Mouse (Mus musculus) cerebral cortex, adult 2 months (tissue): ENCODE data around the gene D5Ertd579e.

Source experiments
- WGBS: fragments of 180-500 bp; shearing (Covaris S2); methylation state at CpG from one replicate; pipeline ENCODE4 v1.1.7; 2018; 5-methylcytosine and 5-hydroxymethylcytosine counted together

Gene D5Ertd579e

DNA sequence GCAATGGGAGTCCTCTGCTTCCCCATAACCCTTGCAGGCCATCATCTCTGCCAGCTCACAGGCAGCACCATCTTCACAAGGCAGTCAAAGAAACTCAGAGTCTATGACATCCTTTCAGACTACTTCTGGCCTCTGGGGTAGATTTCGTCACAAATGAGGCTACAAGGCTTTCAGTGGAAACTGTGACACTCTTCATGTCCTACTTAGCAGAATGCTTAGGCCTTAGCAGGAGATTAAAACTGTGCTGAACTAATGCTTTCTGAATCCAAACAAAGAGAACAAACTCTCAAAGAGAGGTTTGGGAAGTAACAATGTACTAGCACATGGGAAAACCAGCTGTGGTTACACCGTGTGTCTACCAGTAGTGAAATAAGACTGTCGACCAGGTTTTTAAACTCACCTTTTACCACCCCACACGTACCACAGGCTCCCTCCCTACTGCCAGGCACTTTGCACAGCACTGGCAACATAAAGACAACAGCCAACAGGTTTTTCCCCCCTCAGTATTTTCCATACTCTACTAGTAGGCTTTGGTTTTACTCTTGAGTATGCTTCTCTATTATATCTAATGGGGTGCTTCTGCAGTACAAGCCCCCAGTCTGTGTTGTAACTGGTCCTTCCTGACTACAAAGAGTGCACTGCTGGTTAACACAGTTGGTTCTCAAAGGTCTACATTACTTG, 15.8 kb downstream of the D5Ertd579e start:
- 49% methylated on average over 4 of the region's 4 CpGs for WGBS

DNA sequence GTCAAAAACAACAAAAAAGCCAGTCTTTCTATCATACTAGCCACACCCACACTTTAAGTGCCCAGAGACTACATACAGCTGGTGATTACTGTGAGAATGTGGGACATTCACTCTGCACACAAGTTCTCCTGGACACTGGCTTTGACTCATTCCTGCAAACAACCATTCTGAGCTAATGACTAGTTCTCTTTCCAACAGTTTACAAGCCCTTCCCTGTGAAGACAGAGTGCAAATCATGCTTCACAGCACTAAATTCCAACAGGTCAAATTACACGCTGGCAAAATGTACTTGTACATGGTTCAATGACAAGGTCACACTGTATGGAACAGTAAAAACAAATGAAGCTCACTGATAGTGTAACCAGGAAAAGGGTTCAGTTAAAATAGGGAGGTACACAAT, 17.0 kb downstream of the D5Ertd579e start:
- 60% methylated on average over 1 of the region's 1 CpGs for WGBS

DNA sequence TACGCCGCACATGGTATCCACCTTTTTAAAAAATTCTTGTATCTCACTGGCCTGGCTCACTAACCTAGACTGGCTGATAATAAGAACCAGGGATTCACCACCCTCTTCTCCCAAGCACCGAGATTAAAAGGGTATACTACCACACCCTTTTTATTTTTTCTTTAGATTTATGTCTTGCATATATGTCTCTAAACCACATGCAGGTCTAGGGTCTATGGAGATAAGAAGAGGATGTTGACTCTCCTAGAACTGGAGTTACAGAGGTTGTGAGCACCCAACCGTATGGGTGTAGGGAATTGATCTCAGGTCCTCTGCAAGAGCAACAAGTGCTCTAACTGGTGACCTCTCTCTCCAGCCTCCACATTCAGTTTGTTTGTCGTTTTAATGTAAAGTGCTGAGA, 17.9 kb downstream of the D5Ertd579e start:
- 87% methylated on average over 5 of the region's 5 CpGs for WGBS

DNA sequence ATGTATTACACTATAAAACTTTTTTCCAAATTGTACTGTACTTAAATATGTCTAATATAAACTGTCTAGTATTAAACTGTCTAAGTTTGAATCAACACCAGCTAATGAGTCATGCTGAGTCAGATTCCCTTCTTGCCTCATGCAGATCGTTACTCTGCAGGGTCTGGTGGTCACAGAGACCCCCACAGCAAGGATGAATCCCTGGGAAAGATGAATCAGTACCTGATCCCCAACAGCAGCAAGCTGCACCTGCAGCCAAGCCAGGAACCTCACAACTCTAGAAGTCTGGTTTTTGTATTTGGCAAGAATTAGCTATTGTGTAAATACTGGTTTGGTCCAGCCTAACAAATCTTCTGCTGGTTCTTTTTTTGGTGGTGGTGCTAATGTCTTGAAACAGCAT, 20.4 kb downstream of the D5Ertd579e start:
- WGBS = 23% methylated on average over 1 of the region's 1 CpGs

DNA sequence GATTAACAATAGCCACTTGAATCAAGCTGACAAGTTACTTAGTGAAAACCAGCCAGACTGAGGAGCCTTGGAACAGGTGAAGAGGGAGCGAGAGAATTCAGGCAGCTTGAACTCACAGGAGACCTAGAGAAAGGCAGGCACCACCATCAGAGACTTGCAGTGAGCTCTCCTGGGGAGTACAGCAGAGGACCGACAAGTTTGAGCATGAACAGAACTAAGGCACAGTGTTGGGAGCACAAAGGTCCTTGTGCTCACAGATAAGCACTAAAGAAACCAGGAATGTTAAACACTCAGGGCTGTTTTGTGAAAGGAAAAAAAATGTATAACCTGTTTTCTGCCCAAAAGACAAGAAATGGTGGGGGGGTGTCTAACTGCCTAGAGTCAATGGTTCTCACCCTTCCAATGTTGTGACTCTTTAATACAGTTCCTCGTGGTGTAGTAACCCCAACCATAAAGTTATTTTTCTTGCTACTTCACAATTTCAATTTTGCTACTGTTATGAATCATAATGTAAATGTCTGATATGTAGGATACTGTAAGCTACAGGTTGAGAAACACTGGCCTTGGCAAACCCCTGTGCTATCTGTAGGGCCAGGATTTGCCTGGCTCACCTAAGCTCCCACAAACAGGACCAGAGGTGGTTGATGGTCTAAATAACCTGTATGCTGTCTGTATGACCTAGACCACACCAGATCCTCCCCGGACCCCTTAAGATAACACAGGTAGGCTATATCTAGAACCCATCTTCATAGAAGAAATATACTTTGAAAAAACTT, 21.0 kb downstream of the D5Ertd579e start:
- WGBS = 72% methylated on average over 4 of the region's 4 CpGs

DNA sequence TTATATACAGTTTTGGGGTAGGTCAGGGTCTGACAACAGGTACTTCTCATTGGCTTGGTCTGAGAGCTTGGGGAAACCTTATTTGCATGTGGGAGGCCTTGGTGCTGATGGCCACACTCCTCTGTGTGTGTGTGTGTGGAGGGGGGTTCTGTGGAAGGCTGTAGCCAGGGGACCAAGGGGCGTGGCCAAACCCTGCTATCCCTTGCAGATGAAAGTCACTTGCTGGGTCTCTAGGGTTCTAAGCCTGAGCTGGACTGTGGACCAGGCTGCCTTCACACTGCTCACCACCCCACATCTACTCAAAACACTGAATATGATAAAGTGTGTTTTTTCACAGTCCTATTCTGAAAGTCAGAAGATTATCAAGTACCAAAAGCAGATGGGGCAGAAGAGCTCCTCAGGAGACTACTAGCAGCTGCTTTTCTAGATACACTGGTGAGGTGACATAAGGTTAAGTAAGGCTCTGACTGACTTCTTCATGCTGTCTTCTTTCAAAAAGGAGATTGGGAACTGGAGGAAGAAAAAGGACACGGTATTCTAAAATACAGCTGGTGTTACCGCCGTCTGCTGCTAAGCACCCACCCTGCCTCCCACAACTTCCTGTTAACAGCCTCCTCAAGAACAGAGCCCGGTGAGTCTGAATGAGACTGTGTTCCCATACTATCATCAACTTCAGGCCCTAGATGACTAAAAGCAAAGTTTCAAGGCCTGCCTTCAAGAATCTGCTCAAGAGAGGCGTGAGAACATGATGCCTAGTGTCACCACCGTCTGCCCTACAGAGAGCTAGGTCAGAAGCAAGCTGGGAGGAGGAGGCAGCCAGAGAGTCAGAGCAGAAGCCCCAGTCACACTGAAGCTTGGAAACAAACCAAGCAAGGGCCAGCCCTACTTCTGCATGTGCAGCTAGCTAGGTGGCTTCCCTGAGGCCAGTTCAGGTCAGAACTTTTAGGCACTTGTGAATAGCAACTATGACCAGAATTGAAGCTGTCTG, 26.5 kb downstream of the D5Ertd579e start:
- WGBS = 27% methylated on average over 7 of the region's 7 CpGs

DNA sequence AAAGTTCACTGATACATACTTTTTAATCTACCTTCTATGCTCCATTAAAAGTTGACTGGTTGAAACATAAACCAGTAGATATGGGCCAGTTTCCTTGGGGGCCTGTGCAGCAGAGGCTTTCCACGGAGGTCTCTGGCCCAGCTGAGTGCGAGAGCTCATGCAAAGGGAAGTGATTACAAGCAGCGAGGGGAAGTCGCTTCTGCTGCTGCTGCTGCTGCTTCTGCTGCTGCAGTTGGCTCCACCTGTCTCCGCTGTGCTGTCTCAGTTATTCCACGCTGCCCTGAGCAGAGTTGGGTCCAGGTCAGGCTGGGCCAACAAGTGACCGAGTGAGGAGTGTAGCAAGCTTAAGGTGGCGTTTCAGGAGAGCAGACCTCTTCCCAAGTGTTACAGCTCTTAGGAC, 27.3 kb downstream of the D5Ertd579e start:
- WGBS = 77% methylated on average over 8 of the region's 8 CpGs

DNA sequence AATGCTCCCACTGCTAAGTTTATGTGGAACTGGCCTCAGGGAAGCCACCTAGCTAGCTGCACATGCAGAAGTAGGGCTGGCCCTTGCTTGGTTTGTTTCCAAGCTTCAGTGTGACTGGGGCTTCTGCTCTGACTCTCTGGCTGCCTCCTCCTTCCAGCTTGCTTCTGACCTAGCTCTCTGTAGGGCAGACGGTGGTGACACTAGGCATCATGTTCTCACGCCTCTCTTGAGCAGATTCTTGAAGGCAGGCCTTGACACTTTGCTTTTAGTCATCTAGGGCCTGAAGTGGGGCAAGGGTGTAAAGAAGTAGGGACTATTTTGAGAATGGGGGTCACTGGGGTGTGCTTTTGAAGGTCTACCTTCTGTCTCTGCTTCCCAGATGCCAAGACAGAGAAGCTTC, 27.8 kb downstream of the D5Ertd579e start:
- WGBS = 69% methylated on average over 2 of the region's 2 CpGs

DNA sequence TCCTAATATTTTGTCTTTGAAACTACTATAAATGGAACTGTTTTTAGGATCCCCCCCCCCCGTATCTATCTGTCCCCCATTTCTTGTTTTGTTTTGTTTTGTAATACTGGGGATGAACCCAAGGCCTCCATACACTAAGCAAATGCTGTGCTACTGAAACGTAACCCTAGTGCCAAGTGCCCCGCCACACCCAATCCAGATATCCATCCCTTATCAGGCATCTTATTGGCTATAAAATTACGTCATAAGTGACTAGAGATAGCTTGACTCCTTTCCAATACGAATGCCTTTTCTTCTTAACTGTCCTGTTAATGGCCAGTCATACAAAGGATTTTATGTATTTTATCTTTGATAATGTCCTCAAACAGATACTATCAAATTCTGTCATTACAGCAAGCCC, 28.7 kb downstream of the D5Ertd579e start:
- WGBS = 95% methylated on average over 5 of the region's 5 CpGs

DNA sequence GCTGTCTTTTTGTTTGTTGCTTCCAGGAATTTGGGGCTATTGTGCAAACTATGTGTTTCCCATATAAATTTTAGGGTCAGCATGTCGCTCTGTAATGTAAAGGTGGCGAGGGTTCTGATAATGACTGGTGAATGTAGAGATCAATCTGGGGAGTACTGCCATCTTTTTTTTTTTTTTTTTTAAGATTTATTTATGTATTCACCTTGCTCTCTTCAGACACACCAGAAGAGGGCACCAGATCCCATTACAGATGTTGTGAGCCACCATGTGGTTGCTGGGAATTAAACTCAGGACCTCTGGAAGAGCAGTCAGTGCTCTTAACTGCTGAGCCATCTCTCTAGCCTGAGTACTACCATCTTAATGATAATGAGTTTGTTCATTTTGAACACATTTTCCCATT, 29.1 kb downstream of the D5Ertd579e start:
- WGBS = 100% methylated on average over 2 of the region's 2 CpGs

DNA sequence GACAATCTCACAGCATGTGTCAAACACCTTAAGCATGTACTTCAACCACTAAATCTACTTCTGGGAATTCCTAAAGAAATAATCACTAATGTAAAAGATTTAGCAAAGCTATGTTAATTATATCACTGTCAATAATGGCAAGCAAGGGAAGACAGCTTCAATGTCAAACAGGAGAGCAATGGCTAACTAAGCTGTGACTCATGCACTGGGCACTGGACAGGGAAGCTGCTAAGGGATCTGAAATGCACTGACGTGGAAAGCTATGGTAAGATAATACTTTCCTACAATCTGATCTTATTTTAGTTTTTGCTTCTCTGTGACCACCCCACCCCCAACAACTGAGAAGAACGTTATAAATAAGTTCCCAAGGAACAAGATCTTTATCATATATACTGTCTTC, 32.5 kb downstream of the D5Ertd579e start:
- 34% methylated on average over 2 of the region's 2 CpGs for WGBS

DNA sequence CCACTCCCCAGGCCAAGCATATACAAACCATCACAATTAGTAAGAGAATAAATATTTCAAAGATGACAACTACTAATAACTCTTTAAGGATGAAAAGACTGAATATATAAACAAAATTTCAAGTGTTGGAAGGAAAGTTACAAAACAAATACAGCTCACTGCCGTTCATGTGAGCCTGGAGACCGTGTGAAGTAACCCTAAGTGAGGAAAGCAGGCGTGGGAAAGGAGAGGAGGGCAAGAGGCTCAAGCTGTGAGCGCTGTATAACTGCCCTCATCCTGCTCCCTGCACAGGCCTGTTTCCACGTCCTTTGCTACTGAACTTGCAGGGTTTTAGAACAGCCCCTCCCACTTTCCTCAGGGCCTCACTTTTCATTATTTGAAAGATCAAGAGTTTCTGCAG, 70.2 kb downstream of the D5Ertd579e start:
- 73% methylated on average over 5 of the region's 5 CpGs for WGBS

DNA sequence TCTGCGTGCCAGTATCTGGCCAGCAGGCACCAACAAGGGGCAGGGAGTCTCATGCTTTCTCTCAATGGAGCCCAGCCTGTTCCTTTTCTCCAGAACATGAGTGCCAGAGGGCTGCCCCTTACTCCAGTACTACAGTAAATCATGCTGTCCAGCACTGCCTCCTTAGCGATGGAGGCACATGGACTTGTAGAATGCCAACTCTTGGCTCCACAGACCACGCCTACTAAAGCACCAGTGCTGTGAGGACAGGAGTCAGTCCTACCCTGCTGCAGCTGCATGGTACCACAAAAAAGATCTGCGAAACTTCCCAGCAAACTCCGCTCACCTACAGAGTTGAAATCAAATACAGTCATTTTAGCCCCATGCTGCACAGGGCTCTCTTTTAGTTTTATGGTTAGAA, 72.2 kb downstream of the D5Ertd579e start:
- 80% methylated on average over 5 of the region's 5 CpGs for WGBS

DNA sequence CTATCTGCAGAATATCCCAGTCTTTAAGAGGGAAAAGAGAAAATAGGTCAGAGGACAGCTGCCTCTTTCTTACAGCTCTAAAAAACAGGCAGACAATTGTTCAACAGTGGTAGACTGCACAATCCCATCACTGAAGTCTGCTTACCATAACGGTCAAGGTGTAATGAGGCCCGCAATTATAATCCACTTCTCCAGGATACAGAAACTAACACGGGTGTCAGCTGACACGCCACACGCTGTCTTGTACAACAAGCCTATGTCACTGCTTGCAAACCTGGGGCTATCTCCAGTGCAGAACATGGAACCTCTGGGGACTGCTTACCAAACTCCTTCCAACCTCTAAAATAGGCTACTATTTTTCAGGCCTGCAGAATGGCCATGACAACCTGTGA, 74.8 kb downstream of the D5Ertd579e start:
- WGBS = 37% methylated on average over 5 of the region's 5 CpGs

DNA sequence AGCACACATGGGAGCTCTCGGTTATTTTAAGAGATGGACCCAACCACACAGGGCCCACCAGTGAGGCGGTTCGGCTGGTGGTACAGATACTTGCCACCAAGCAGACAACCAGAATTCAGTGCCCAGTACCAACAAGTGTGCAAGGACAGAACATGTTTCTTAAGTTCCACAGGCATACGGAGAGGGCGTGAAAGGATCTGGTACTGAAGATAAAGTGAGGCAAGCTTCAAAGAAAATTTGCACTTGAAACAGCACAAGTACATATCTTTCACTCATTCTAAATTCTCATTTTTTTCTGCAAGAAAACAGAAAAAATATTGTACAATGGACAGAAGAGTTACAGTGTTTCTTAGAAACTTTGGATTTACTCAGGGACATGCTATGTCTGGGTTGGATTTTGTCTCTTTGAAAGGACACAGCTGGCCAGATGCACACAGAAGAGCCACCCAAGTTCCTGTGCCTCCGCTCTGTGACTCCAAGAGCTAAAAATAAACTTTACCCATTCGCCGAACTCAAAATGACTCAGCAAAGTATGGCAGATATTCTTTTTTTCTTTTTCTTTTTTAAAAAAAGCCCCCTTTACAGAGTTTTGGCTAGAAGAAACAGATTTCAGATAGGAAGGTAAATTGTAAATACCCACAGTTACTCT, 75.3 kb downstream of the D5Ertd579e start:
- WGBS = 42% methylated on average over 8 of the region's 8 CpGs

DNA sequence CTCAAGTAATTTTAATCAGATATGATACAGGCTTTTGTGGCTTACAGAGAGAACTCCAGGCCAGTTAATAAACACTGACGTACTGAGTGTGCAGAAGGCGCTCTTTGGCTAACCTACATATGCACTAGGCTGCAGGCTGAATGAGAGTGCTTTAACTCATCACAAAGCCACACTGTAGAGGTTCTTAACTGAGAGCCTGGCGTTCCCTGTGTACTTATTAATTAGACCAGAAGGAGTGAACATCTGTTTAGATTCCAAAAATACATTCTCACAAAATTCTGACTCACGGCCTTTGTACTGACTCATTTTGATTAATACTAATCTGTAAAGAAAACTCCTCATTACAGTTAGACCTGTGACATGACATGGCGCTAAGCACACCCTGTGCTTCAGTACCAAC, 76.9 kb downstream of the D5Ertd579e start:
- WGBS = 50% methylated on average over 5 of the region's 5 CpGs

DNA sequence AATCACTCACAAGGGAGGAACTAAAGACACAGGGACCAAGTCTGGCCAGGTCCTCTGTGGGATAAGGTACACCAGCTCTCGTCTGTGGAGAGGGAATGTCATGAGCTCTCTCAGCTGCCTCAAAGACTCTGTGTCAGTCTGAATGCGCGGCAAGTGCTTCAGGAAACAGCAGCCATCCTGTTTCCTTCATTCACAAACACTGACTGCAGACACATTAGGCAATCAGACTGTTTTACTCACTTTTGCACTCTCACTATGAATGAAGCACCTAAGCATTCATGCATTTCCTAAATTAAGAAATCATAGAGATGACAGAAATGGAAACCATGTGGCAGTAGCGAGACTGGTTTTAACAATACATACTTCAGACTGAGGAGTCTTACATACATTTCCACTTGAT, 77.5 kb downstream of the D5Ertd579e start:
- 34% methylated on average over 4 of the region's 4 CpGs for WGBS

DNA sequence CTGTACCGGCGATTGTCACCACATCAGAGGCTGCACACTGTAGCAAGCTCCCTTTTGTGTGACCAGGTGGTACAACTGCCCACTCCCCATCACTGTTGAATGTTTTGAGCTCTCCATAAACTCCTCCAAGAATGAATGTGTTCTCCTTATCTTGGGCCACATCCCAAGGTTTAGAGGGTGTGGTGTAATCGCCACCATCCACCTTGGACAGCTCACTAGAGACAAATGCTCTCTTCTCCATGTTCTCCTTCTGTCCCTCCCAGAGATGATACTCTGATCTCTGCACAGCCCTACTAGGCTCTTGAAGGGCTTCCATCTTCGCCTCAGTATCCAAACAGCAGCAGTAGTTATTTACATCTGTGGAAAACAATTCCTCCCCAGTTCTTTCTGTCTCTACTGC, 81.7 kb downstream of the D5Ertd579e start:
- 79% methylated on average over 4 of the region's 4 CpGs for WGBS

DNA sequence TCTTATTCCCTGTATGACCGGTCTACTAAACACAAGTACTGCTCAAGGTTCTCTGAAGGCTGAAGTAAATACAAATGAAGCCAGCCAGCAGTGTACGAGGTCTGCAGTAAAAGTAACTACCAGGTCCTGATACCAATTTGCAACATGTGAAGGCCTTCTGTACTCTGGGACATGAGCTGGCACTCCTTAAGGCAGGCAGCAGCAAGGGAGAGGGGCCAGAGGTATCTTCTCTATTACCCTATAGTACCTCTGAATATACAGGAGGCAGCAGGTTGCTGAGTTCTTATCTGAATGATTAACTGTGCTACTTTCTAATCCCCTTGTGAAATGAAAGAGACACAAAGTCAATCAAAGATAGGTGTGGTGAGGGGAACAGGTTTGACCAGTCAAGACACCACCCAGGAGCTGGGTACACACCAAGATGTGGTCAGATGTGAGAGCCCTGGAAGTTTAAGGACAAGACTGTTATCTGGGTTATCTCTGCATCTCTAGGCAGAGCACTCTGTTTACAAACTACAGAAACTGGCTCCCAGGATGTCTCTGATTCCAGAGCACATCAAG, 86.8 kb downstream of the D5Ertd579e start:
- 74% methylated on average over 2 of the region's 2 CpGs for WGBS

DNA sequence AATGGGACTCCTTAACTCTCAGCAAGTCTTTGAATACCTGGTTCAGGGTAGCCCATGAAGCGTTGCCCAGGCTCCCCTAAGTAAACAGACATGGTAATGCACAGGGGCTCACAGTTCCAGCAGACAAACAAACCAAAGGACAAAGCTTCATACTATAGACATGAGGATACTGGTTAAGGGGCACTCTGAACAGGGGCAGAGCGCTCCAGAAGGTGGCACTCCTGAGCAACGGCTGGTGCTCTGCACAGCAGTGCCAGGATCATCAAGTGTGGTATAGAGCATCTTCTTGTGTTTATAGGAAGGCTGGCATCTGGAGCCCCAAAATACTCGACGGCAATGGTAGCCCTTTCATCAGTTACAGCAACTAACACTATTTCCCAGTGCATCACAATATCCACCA, 92.8 kb downstream of the D5Ertd579e start:
- WGBS = 45% methylated on average over 5 of the region's 5 CpGs

DNA sequence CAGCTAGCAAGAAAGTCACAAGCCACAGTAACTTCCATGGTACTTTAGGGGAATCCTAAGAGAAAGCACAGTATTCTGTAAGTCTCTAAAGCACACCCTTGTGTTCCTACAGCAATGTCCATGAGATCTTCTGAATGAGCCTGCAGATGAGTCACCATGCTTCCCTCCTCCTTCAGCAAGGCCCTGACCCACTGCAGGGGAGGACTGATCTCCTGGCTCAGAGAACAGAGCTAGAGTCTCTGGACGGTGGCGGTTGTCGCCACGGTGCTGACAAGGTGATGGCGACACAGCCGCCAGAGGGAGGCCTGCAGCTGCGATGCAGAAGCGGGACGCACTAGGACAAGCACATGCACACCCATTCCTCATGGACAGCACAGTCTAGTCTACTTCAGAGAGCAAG, 93.8 kb downstream of the D5Ertd579e start:
- 74% methylated on average over 9 of the region's 9 CpGs for WGBS
